Mouse (Mus musculus): ENCODE data around the gene Sh3bgrl3. TPM values are rescaled to one million over a fixed set of nuclear protein-coding genes. Genes with fewer than 3 reads are reported as not detected.

Gene Sh3bgrl3
- total and polyA plus RNA-seq, 3 experiments = 128 to 362 (median 153) TPM

GRCm38 (mm10) chr4:134081730-134082386 lies 46.7 kb downstream of the Sh3bgrl3 start (continued):
- TF ChIP-seq UBTF (IDR thresholded peaks at IDR 0.05; ENCODE audit: low read depth, low read length) (no peak), CHD1 (IDR thresholded peaks at IDR 0.05; ENCODE audit: low read depth, low read length) (no peak), CTCF (conservative IDR thresholded peaks at IDR 0.05 in 1 of 2, IDR thresholded peaks at IDR 0.05 in 1 of 2; ENCODE audit: low read depth in 2 of 2, low read length in 2 of 2) (no peak), POLR2AphosphoS2 (IDR thresholded peaks at IDR 0.05; ENCODE audit: low read depth, low read length) (0 out of 2 replicates have a peak, but pooled peaks have one; percentile 50), GABPA (IDR thresholded peaks at IDR 0.05; ENCODE audit: insufficient replicate concordance, low read depth, low read length) (no peak), ZC3H11A (IDR thresholded peaks at IDR 0.05; ENCODE audit: low read depth, low read length) (no peak), TBP (conservative IDR thresholded peaks at IDR 0.05; ENCODE audit: low read depth, low read length) (0 out of 2 replicates have a peak, but pooled peaks have one; percentile 67), MEF2A (IDR thresholded peaks at IDR 0.05; ENCODE audit: borderline replicate concordance, low read depth, low read length) (no peak), POLR2A (IDR thresholded peaks at IDR 0.05; ENCODE audit: low read depth, low read length) (peak; percentile 87), MYC (IDR thresholded peaks at IDR 0.05; ENCODE audit: low read depth, low read length) (peak; percentile 98), SIN3A (IDR thresholded peaks at IDR 0.05; ENCODE audit: low read length) (peak; percentile 38; the same call in 1 of the 2 replicates), ZKSCAN1 (IDR thresholded peaks at IDR 0.05; ENCODE audit: borderline replicate concordance, low read depth, low read length) (no peak), HCFC1 (IDR thresholded peaks at IDR 0.05; ENCODE audit: low read depth, low read length) (no peak), SMC3 (IDR thresholded peaks at IDR 0.05; ENCODE audit: low read depth, low read length) (no peak), MAFK (IDR thresholded peaks at IDR 0.05; ENCODE audit: insufficient replicate concordance, low read length) (no peak), CHD2 (IDR thresholded peaks at IDR 0.05; ENCODE audit: low read length) (no peak), MAX (IDR thresholded peaks at IDR 0.05; ENCODE audit: low read length) (peak; percentile 98), JUN (IDR thresholded peaks at IDR 0.05; ENCODE audit: insufficient read depth, low read depth, low read length) (no peak)

GRCm38 (mm10) chr4:134080674-134081073 lies 47.9 kb downstream of the Sh3bgrl3 start:
- Histone ChIP-seq H3K9me3 (replicated peaks; ENCODE audit: low read length) (peaks cover 4% of the 10 kb centered on the region), H3K4me3 (replicated peaks in 1 of 3; ENCODE audit: low read depth in 2 of 3, low read length in 2 of 3, poor library complexity in 1 of 3) (no peak overlapping the region), H3K27ac (ENCODE audit: insufficient read depth, low read depth) (no peak overlapping the region), H3K4me1 (ENCODE audit: control insufficient read depth in 1 of 2, insufficient read depth in 2 of 2) (peaks cover 4 to 24% of the 10 kb centered on the region in 2 experiments), H3K36me3 (replicated peaks in 1 of 2; ENCODE audit: control insufficient read depth in 1 of 2, insufficient read depth in 1 of 2, low read length in 1 of 2) (peaks cover 0 to 9% of the 10 kb centered on the region in 2 experiments), H3K9ac (ENCODE audit: insufficient read depth, low read depth) (no peak overlapping the region), H3K27me3 (replicated peaks) (no peaks in the 10 kb centered on the region), H3K79me2 (replicated peaks; ENCODE audit: control insufficient read depth, extremely low read depth, insufficient read depth, poor library complexity, severe bottlenecking) (no peaks in the 10 kb centered on the region), H3K4me2 (ENCODE audit: insufficient read depth, low read depth, poor library complexity, severe bottlenecking) (no peak overlapping the region)
- TF ChIP-seq ELF1 (IDR thresholded peaks at IDR 0.05; ENCODE audit: low read depth, low read length) = no peak
- no peak for TF ChIP-seq CTCF (conservative IDR thresholded peaks at IDR 0.05 in 1 of 2, IDR thresholded peaks at IDR 0.05 in 1 of 2; ENCODE audit: low read depth in 2 of 2, low read length in 2 of 2)
- no peak for TF ChIP-seq CHD2 (IDR thresholded peaks at IDR 0.05; ENCODE audit: low read length)
- dilution Hi-C loops (cut with MboI; ENCODE audit: extremely low pct_ligation_motif_present, extremely low pct_unique_long_range_greater_than_20kb, low sequenced_read_pairs) = no loop called here
- no peak for DNase-seq (ENCODE audit: extremely low read depth)
- in situ Hi-C loops (cut with MboI; ENCODE audit: low pct_ligation_motif_present, low pct_unique_long_range_greater_than_20kb, low sequenced_read_pairs) = loop anchor here (25.0 kb wide), 1 partner anchor 493 kb away; the partner anchor contains the start of gene Gpn2

All from CH12.LX (cell line).